Mouse (Mus musculus) NIH3T3 (cell line): ENCODE measurements around the gene Lpgat1.

Experiments
- DNase-seq: peaks from one replicate; pipeline ENCODE4 v3.0.0-alpha.2; 2012; ENCODE audit warnings: low read depth

The Lpgat1 gene

GRCm38 (mm10) chr1:191805788-191806187, 88.2 kb downstream of the Lpgat1 start:
- no peak for DNase-seq

- no peak for DNase-seq
Measured at GRCm38 (mm10) chr1:191806740-191807139, 89.1 kb downstream of the Lpgat1 start.

- DNase-seq: no peak
Measured at GRCm38 (mm10) chr1:191807979-191808378, 90.3 kb downstream of the Lpgat1 start.

GRCm38 (mm10) chr1:191808688-191809223, 91.1 kb downstream of the Lpgat1 start:
- DNase-seq: peak; percentile 61

GRCm38 (mm10) chr1:191811774-191812173, 94.1 kb downstream of the Lpgat1 start:
- DNase-seq: no peak

GRCm38 (mm10) chr1:191812949-191813691, 95.5 kb downstream of the Lpgat1 start:
- DNase-seq: no peak

- DNase-seq: no peak
Measured at GRCm38 (mm10) chr1:191814240-191814639, 96.6 kb downstream of the Lpgat1 start.

GRCm38 (mm10) chr1:191814935-191815334, 97.3 kb downstream of the Lpgat1 start:
- DNase-seq: peak; percentile 62

- DNase-seq: no peak
Measured at GRCm38 (mm10) chr1:191816596-191816995, 99.0 kb downstream of the Lpgat1 start.

- peak; percentile 97 for DNase-seq
Measured at GRCm38 (mm10) chr1:191817418-191818144, 99.9 kb downstream of the Lpgat1 start.

- no peak for DNase-seq
Measured at GRCm38 (mm10) chr1:191818145-191818631, 100.6 kb downstream of the Lpgat1 start.

- no peak for DNase-seq
Measured at GRCm38 (mm10) chr1:191819026-191819425, 101.4 kb downstream of the Lpgat1 start.

GRCm38 (mm10) chr1:191820951-191821325, 103.3 kb downstream of the Lpgat1 start:
- DNase-seq: no peak

GRCm38 (mm10) chr1:191821326-191822091, 103.9 kb downstream of the Lpgat1 start, which contains the start of gene Nek2:
Gene Nek2 (plus strand): TSS chr1:191821444.
- DNase-seq: peak; percentile 99

- DNase-seq: peak; percentile 39
Measured at GRCm38 (mm10) chr1:191829124-191829523, 111.5 kb downstream of the Lpgat1 start.

- DNase-seq: no peak
Measured at GRCm38 (mm10) chr1:191833396-191833795, 115.8 kb downstream of the Lpgat1 start.
